Mouse (Mus musculus): ENCODE data around the gene Slc5a5.

GRCm38 (mm10) chr8:70849333-70849990 is 43.1 kb downstream of the Slc5a5 start:
- TF ChIP-seq CTCF (IDR thresholded peaks at IDR 0.05; ENCODE audit: low read depth) (no peak), EP300 (IDR thresholded peaks at IDR 0.05; ENCODE audit: low read depth) (no peak)

All from liver, postnatal 0 days (tissue).